Mouse (Mus musculus): ENCODE data around the gene Gm5416.
"Not testable (repeated sequence)": the region's sequence is repeated elsewhere in the genome, so short reads cannot be mapped to it uniquely, and the experiment has no call there.

DNA sequence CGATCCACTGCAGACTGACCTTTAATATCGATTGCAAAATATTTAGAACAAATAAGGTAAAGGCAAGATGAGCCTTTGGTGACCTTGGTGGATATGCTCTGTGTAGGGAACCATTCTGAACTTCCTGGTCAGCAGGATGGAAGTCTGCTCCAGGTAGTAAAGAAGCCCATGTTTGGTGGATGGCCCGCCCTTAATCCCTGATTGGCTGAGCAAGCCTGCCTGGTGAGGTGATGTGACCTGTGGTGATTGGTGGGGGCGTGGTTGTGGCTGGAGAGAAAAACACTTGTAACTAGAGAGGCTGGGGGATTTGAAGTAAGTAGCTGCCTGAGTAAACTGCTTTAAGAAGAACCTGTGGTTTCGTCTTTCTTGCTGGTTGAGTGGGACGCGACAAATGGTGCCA is 11.0 kb downstream of the Gm5416 start, which contains the start of gene 2010005H15Rik:
- TF ChIP-seq POLR2A (IDR thresholded peaks at IDR 0.05; ENCODE audit: insufficient read depth, low read length); CTCF (IDR thresholded peaks at IDR 0.05; ENCODE audit: low read depth, low read length): not testable (repeated sequence)
